Mouse (Mus musculus) heart, postnatal 36 days (tissue): ENCODE data around the gene Camta1. TPM values are rescaled to one million over a fixed set of nuclear protein-coding genes. Genes with fewer than 3 reads are reported as not detected.

Source experiments
- DNase-seq, 2 experiments: peaks; one replicate each; pipeline ENCODE4 v3.0.0; 2021 to 2022
- intact Hi-C: fragments of 180-260 bp; cut with DNase I; formaldehyde crosslinking; loops from one replicate; pipeline ENCODE4 v1.15.1; 2025
- total RNA-seq, 2 experiments: library from RNA; stranded (reverse); gene quantifications; 2 replicates each; pipeline ENCODE4 v1.2.3; 2021

The Camta1 gene
- total RNA-seq, 2 experiments from 2014 or later, result 217 to 218 TPM

DNA sequence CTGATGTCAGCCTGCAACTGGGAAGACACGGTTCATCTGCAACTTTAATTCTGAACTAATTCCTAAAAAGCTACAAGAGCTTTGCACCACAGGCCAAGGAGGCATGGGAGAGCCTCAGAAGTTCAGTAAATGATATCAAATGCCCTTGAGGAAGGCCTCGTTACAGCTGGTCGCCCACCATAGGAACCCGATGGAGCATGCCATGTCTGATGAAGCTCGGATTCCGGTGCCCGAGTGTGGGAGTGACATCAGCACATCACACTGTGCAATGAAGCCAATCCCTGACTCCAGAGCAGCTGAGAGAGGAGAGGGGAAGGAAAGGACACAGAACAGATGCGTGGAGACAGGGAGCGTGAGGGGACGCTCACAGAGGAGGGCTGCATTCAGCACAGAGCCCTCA is 231.0 kb downstream of the Camta1 start:
- intact Hi-C loops, result no loop called here
- DNase-seq, result no peak

DNA sequence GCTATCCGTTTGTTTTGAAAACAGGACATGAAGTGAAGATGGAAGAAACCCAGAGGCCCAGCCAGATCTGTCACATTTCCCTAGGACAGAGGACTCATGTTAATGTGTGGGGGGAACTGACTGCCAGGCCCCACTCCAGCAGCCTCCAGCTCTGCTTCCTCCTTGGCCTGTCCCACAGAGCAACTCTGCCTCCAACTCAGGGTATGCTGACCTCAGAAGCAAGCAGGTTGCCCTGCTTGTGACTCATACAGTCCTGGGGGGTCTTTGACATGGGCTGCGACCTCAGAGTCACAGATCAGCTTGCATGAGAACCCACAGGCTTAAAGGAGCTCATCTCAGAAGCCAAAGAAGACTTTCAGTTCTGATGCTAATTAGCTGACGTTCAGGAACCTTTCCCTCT is 231.4 kb downstream of the Camta1 start:
- DNase-seq, result no peak
- intact Hi-C loops, result no loop called here

DNA sequence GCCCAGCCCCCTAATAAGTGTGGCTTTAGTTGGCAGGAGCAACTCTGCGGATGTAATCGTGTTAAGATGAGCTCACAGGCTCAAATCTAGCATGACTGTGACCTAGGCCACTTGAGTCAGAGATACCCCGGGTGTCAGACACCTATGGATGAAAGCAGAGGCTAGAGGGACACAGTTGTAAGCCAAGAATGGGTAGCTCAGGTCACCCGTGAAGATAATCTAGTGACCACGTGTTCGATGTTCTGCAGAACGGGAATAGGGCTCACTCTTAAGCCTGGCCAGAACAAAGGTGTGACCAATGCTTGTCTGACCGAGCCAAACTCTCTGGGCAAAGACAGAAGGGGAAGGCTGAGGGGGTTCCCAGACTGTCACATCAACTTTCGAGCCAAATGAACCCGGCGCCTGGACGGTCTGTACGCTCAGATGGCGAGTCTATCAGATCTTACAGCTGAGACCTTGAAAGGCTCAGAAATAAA is 242.1 kb downstream of the Camta1 start:
- DNase-seq, result no peak
- intact Hi-C loops, result loop anchor here (10.0 kb wide), 1 partner anchor 465 kb away; no protein-coding TSS in a partner anchor

DNA sequence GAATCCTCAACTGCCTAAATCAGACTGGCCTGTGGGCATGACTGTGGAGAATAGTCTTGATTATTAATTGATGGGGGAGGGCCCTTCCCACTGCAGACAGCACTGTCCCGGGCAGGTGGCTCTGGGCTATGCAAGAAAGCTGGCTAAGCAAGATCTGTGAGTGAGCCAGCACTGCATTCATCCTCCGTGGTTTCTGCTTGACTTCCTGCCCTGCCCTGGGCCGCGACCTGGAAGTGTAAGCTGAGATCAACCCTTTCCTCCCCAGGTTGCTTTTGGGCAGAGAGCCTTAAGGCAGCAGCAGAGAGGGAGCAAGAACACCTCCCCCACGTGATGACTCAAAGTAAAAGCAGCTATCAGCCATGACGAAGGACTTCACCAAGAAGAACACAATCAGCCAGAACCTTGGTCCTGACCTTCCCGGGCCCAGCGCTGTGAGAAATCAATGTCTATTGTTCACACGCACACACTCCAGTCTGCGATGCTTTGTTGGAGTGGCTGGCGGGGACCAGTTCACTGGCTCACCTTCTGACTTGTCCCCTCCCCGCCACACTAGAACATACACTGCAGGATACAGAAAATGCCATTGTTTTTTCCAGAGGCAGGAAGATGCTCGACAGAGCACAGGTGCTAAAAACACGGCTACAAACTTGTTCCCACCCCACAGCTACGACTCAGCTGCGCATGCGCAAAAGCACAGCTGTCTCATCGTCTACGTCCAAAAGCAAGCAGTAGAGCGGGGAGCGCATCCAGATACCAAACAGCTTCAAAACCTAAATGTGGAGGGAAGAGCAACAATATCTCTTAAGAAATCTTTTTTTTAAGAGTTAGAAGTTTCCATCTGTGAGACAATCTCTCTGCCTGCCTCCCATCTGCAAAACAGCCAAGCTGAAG is 243.0 kb downstream of the Camta1 start:
- intact Hi-C loops, result loop anchor here (10.0 kb wide), 1 partner anchor 464 kb away; no protein-coding TSS in a partner anchor
- no peak for DNase-seq

DNA sequence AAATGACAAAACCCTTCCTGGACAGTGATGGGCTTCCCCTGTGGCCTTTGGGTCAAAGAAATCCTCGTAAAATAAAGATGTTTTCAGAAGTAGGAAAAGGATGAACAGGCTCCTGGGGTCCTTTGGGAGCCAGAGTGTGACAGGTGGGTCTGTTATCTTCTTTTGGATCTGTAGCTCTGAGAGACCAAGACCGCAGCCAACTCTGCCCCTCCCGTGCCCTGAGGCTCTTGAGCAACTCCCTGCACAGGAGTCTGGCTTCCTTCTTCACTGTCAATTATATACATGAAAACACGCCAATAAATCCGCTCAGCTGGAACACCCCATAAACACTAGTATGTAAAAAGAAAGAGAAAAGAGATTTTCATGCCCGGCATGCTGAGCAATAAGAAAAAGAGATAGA is 250.1 kb downstream of the Camta1 start:
- no peak for DNase-seq
- intact Hi-C loops, result loop anchor here (5.0 to 10.0 kb wide), 4 partner anchors 71 to 457 kb away; no protein-coding TSS in a partner anchor

DNA sequence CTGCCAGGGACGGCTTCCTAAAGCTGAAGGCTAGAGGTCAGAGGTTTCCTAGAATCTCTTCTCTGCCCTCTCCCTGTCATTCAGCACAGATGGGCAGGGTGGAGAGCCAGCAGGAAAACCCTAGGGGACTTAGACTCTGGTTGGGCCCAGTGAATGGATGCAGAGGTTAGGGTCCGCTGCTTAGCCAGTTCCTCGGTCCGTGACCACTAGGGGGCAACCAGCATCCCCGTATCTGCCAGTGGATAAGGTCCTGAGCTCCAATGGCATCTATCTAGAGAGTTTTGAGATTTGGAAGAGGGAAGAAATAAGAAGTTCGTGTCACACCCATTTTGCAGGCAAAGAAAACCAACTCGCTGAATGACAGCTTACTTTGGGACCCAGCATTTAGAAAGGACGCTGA is 251.4 kb downstream of the Camta1 start:
- intact Hi-C loops, result loop anchor here (1.0 to 10.0 kb wide), 5 partner anchors 72 to 455 kb away; no protein-coding TSS in a partner anchor
- peak; percentile 58 to 65 for DNase-seq

DNA sequence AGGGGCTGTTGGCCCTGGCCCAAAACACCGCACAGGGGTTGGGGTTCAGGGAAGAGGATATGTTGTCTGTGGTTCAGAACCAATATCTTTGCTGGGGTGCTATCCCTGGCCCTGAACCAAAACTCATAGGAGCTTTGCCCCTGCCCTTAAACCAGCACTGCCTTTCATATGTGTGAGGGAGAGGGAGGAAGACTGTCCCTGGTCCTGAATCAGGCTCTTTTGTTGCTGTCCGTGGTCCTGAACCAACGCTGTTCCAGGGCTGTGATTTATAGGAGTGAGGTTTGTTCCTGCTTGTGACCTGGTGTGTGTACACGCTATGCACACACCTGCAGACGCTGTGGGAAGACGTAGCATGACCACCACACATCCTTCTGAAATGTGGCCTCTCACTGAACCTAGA is 256.8 kb downstream of the Camta1 start:
- intact Hi-C loops, result loop anchor here (10.0 kb wide), 1 partner anchor 120 kb away; no protein-coding TSS in a partner anchor
- DNase-seq, result peak; percentile 59 to 62

DNA sequence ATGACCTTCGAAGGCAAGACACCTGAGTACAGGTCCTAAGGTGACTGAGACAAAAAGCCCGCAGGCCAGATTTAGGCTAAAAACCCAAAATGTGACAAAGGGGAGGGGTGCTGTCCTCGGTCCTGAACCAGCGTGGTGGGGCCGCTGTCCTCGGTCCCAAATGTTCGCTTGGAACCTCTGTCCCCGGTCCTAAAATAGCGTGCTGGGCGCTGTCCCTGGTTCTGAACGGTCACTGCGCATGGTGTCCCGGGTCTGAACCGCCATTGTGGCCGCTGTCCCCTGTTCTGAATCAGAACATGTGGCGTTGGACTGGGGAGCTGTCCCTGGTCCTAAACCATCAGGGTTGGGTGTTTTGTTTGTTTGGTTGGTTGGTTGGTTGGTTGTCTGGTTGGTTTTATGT is 257.2 kb downstream of the Camta1 start:
- intact Hi-C loops, result loop anchor here (10.0 kb wide), 1 partner anchor 120 kb away; no protein-coding TSS in a partner anchor
- DNase-seq, result peak; percentile 79 to 84

DNA sequence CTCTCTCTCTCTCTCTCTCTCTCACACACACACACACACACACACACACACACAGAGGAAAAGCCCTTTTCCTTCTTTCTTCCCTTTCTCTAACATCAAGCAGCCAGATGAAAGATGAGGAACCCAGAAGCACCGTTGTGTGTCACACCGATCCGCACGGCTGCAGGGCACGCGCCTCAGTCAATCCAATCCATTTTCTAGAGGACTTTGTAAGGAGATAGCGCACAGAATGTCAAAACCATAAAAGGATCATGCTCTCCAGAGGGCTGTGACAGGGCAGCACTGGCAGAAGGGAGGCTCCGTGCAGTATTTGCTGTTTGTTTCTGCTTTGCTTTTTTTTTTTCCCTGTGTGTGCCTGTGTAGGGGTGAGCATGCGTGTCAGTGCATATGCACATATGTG is 258.1 kb downstream of the Camta1 start:
- intact Hi-C loops, result loop anchor here (10.0 kb wide), 1 partner anchor 119 kb away; no protein-coding TSS in a partner anchor
- no peak for DNase-seq

DNA sequence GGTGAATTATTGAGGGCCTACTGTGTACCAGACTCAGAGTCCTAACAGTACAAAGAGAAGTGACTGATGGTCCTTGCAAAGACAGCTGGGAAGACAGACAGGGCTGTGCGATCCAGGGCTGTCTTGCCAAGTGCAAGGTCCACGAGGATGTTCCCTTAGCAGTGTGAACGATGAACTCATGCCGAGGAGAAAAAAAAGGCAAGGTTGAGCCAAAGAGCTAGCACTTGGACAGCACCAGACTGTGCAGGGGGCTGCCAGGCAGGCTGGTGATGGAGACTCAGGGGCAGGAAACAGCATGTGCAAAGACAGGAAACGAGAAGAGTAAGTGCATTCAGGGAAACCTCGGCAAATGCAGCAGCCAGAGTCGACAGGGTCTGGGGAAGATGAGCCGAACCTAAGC is 266.6 kb downstream of the Camta1 start:
- intact Hi-C loops, result no loop called here
- no peak for DNase-seq

DNA sequence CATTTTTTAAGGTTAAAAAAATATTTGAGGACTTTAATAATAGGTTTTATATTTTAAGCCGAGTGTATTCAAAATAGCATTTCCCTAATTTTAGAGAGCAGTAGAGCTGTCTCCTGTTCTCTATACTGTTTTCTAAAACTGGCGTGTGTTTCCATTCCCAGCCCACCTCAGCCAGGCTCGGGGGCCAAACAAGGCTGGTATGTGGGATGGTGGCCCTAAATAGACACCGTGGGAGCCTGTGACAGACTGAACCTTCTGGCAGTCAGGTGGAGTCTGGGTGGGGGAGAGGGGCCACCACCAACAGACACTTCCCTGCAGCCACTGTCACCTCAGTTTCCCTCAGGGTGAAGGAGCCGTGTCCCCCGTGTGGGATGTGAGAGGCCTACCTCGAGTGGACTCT is 268.6 kb downstream of the Camta1 start:
- no peak for DNase-seq
- intact Hi-C loops, result no loop called here

DNA sequence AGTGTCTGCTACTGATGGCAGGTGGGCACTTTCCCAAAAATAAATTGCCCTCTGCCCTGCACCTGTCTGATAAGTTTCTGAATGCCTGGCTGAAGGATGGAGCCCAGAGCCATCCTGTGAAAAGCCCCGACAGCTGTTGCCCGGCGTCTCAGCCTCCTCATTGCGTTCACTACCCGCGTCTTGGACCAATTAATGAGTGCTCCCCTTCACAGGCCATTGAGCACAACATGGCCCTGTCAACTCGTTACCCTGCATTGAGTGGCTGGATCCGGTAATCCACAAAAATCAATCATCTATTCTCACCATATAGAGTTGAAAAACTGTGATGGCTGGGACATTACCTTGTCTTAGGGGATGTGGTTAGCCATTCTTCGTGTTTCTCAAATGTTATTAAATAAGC is 275.6 kb downstream of the Camta1 start:
- DNase-seq, result no peak
- intact Hi-C loops, result no loop called here

DNA sequence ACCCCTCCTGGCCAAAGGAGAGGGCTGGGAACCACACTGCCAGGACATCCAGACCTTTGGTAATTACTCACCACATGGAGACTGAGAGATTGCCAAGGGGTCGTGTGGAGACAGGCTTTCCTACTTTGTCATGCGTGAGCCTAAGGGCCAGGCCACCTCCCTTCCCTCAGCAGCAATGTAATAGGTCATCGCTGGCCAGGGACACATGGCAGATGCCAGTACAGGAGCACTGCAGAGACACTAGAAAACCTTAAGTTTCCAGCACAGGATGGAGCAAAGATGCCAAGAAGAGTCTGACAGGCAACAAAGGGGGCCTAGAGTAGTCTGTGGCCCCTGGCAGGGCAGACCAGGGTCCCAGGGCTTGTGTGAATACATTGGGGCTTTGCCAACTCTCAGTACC is 283.7 kb downstream of the Camta1 start:
- intact Hi-C loops, result no loop called here
- no peak for DNase-seq

DNA sequence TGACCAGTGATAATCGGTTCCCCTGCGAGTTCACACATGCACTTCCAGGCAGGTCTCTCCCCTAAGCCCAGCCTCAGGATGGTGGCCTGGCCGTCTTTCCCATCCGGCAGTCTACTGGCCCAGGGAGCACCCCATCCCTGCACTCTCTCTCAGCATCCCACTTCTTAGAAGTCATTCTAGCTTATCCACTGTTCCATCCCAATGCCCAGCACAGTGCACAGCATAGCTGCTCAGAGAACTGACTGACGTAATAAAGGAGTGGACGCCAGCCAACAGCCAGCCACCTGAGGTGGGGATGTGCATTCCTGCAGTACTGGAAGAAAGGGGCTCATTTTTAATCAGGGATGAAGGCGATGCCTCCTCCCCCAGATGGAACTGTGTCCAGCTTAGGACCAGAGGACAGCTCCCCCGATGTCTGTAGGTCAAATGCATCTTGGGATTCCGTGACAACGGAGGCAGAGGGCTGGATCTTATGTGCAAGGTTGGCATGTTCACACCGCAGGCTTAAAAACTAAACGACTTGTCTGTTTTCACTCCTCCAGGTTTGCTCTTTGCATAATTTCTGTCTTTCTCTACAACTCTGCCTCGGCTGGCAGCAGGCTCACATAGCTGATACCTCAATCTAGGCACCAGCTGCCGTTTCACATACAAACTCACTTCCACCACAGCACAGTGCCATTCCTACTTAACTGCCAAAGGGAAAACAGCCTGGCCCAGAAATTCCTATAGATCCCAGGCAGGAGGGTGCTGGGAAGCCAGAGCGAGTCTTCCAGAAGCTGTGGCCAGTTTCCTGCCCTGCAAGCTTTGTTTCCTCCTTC is 285.2 kb downstream of the Camta1 start:
- no peak for DNase-seq
- intact Hi-C loops, result no loop called here

DNA sequence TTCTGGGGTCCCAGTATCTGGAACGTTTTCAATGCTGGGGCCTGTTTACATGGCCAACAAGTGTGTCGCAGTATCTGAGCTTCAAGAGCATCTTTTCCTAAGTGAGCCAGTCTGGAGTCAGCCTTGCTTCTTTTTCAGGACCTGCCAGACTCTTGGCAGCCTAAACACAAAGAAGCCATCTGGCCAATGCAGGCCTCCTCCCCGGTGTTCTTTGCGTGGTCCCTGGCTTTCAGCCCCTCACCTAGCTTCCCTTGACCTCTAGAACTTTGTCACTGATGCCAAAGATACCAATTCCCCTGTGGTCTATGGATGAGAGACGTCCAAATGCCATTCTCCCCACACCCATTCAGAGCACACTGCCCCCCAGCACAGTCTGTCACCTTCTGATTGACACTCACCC is 289.0 kb downstream of the Camta1 start:
- intact Hi-C loops, result no loop called here
- DNase-seq, result no peak

DNA sequence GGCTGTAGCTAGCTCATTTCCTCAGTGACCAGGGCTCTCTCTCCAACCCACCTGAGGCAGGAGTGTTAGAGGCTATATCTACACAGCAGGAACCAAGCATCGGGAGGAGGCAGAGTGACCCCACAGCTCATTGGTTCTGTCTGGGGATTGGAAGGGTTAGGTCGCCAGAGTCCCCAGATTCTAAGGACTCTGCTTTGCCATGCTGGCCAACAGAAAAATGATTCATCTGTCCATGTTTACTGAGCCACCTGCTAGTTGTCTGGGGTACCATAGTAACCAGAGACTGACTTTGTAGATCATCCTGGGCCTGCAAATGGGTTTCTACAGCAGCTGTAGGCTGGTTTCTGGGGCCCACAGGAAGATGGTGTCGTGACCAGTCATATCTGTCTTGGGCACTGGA is 292.1 kb downstream of the Camta1 start:
- intact Hi-C loops, result no loop called here
- DNase-seq, result no peak

DNA sequence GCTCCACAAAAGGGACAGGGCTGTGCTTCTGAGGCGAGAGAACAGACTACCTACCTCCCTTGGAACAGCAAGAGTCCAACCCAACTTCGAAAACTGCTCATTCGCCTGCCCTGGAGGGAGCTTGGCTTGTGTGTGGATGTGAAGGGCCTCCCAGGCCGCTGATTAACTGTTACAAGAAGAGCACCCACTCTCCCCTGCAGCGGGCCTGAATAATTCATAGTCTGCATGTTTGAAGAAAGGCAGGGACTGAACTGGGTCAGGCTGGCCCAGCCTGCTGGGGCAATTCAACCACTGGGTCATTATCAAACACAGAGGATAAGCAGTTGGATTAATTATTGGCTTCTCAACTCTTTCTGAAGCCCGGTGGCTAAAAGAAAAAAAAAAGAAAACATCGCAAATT is 292.8 kb downstream of the Camta1 start:
- intact Hi-C loops, result no loop called here
- no peak for DNase-seq

DNA sequence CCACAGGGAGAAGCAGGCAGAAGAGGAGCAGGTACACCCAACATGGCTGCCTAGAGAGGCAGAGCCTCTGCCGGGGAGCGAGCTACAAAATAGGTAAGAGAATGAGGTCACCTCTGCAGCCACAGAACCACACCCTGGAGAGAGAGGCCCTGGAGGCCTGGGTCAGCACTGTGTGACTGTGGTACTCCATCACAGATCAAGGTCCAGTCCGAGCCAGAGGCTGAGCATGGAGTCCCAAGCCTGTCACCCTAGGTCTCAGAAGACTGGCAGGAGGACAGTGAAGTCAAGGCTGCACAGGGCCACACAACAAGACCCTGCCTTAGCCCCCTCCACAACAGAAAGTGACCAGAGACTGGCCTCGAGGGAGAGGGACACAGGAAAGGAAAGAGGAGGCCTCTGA is 294.6 kb downstream of the Camta1 start:
- intact Hi-C loops, result no loop called here
- no peak for DNase-seq

DNA sequence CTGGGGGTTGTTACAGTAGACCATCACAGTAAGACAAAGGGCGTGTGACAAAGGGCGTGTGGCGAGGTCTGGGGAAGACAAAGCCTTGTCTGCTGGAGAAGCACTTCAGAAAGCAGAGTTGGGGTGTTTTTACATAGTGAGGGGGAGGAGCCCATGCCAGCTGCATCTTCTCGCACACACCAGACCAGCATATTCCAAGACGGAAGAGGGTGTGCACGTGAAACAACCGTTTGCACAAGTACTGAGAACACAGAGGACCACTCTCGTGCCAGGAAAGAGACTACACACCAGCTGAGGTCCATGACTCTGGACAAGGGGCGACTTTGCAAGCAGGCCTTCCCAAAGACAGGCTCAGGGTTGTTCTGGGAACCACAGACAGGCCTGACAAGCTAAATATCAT is 306.2 kb downstream of the Camta1 start:
- intact Hi-C loops, result no loop called here
- no peak for DNase-seq

DNA sequence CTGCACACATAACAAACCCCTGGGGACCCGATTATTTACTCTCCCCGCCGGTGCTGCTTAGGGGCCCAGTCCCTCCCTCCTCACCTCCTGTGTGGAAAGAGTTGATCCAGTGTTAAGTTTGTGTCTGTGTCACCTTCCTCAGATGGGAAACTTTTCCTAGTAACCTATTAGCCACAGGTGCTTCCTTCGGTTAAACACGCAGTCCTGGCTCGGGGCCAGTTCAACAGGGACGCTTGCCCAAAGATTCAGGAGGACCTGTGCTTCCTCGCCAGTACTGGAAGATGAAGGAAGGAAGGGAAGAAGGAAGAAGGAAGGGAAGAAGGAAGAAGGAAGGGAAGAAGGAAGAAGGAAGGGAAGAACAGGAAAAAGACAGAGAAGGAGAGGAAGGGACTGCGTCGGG is 312.2 kb downstream of the Camta1 start:
- no peak for DNase-seq

DNA sequence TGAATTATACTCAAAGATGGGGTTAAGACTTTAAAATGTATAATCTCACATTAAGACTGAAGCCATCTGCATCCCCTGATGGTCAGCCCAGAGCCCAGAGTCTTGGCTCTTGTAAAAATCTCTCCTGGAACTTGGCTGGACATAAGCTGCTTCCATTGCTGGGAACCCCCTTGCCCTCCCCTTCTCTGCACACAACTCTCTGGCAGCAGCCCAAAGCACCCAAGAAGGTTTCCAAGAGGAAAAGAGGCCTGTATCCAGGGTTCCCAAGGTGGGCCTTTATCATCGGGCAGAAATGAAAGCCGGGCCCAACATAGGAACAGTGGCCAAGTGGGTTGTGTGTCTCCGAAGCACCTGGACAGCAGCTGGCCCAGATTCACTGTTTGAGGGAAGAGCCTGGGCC is 316.2 kb downstream of the Camta1 start:
- intact Hi-C loops, result no loop called here
- DNase-seq, result no peak

More for the DNA sequence above, 312.2 kb downstream of the Camta1 start:
- intact Hi-C loops, result no loop called here
